Mouse (Mus musculus) gastrocnemius, adult 8-10 months (tissue): ENCODE results near the gene Prss41. TPM values are rescaled to one million over a fixed set of nuclear protein-coding genes. Genes with fewer than 3 reads are reported as not detected.

Experiments used
- microRNA-seq: library from miRNA; unstranded; fragments of <30 nt; microRNA quantifications from one replicate; pipeline ENCODE4 v1.2.0, GENCODE M21; 2022
- total RNA-seq, 4 experiments: library from RNA; stranded (reverse); gene quantifications; 2 replicates each; pipeline ENCODE4 v1.2.4; 2022

Prss41 gene
- total RNA-seq, 4 experiments from 2014 or later = 0.68 to 0.85 TPM; not detected in 2

Small RNAs within 50 kb of the gene (microRNA-seq; reads per million reads assigned to microRNA genes)
- gene Mir5125 = not detected

Other genes starting within 250 kb of the Prss41 start
- gene Zfp13, start 244.7 kb downstream of the Prss41 start, total RNA-seq = 1 to 10 TPM; 2.8 to 3.9 (median 3.2) TPM
- gene Zscan10, start 243.3 kb downstream of the Prss41 start, total RNA-seq = not detected
- gene Mmp25, start 198.9 kb downstream of the Prss41 start, total RNA-seq = not detected
- gene Bicdl2, start 183.7 kb downstream of the Prss41 start, total RNA-seq = not detected
- gene Hcfc1r1, start 170.6 kb downstream of the Prss41 start, total RNA-seq = 100 to 1,000 TPM; 108 to 127 (median 120) TPM
- gene Thoc6, start 170.3 kb downstream of the Prss41 start, total RNA-seq = 1 to 10 TPM; 6.7 to 7.9 (median 7.3) TPM
- gene Tnfrsf12a, start 166.7 kb downstream of the Prss41 start, total RNA-seq = 10 to 100 TPM; 26.6 to 49.4 (median 30.1) TPM
- gene Cldn6, start 164.9 kb downstream of the Prss41 start, total RNA-seq = not detected
- gene Cldn9, start 160.1 kb downstream of the Prss41 start, total RNA-seq = under 1 TPM in 1 of 4 experiments, not detected in 3; 0.36 TPM
- not detected for gene 1520401A03Rik, start 121.4 kb downstream of the Prss41 start, total RNA-seq
- under 1 TPM; 0.17 to 0.65 (median 0.40) TPM for gene Pkmyt1, start 117.8 kb downstream of the Prss41 start, total RNA-seq
- 1 to 10 TPM; 1.5 to 2.5 (median 1.9) TPM for gene Paqr4, start 103.3 kb downstream of the Prss41 start, total RNA-seq
- not detected for gene Kremen2, start 98.3 kb downstream of the Prss41 start, total RNA-seq
- gene Flywch1, start 72.6 kb downstream of the Prss41 start, total RNA-seq = 10 to 100 TPM; 48.7 to 63.8 (median 54.3) TPM
- gene Flywch2, start 58.1 kb downstream of the Prss41 start, total RNA-seq = not detected
- gene Srrm2, start 53.6 kb downstream of the Prss41 start, total RNA-seq = 100 to 1,000 TPM; 152 to 180 (median 170) TPM
- gene Elob, start 15.0 kb downstream of the Prss41 start, total RNA-seq = 100 to 1,000 TPM; 403 to 511 (median 426) TPM
- not detected for gene Prss33, start 8.1 kb downstream of the Prss41 start, total RNA-seq
- not detected for gene Prss32, start 317 bp downstream of the Prss41 start, total RNA-seq
- gene Prss21, start 23.9 kb upstream of the Prss41 start, total RNA-seq = not detected
- not detected for gene Dcpp1, start 36.7 kb upstream of the Prss41 start, total RNA-seq
- gene Dcpp2, start 36.7 kb upstream of the Prss41 start, total RNA-seq = not detected
- gene Dcpp3, start 73.3 kb upstream of the Prss41 start, total RNA-seq = not detected
- not detected for gene Sbp, start 97.5 kb upstream of the Prss41 start, total RNA-seq
- gene Sbpl, start 111.1 kb upstream of the Prss41 start, total RNA-seq = not detected
- gene Prss30, start 136.4 kb upstream of the Prss41 start, total RNA-seq = not detected
- not detected for gene Prss22, start 153.9 kb upstream of the Prss41 start, total RNA-seq
- not detected for gene Prss27, start 194.0 kb upstream of the Prss41 start, total RNA-seq
- 1 to 10 TPM; 5.8 to 8.0 (median 6.1) TPM for gene Kctd5, start 229.3 kb upstream of the Prss41 start, total RNA-seq